Mouse (Mus musculus) heart, adult 2 months (tissue): Measurements from ENCODE around the gene Fxyd2. TPM values are rescaled to one million over a fixed set of nuclear protein-coding genes. Genes with fewer than 3 reads are reported as not detected.

Source experiments
- DNase-seq, 2 experiments: peaks; one replicate each; pipeline ENCODE4 v3.0.0; 2021
- H3K27ac ChIP-seq: fragments of 200-600 bp; 2 replicates; pipeline ENCODE4 v1.8.1; 2022
- H3K27me3 ChIP-seq: fragments of 200-500 bp; 2 replicates; pipeline ENCODE4 v1.6.1; 2012; ENCODE audit warnings: mild to moderate bottlenecking, low read length, inconsistent platforms, mixed read lengths; ENCODE audit not compliant: control insufficient read depth, insufficient read depth
- H3K36me3 ChIP-seq: fragments of 200-500 bp; 2 replicates; pipeline ENCODE4 v1.6.1; 2012; ENCODE audit warnings: low read length, inconsistent platforms; ENCODE audit not compliant: control insufficient read depth, insufficient read depth
- H3K4me1 ChIP-seq: fragments of 200-500 bp; 2 replicates; pipeline ENCODE4 v1.6.1; 2011; ENCODE audit warnings: low read length; ENCODE audit not compliant: control insufficient read depth, insufficient read depth
- H3K4me3 ChIP-seq: fragments of 200-600 bp; 2 replicates; pipeline ENCODE4 v1.8.1; 2022
- H3K79me2 ChIP-seq: fragments of 200-500 bp; replicated peaks from 2 replicates; pipeline ENCODE4 v1.6.1; 2012; ENCODE audit warnings: mild to moderate bottlenecking, inconsistent platforms, low read length, moderate library complexity, mixed read lengths; ENCODE audit not compliant: control insufficient read depth, insufficient read depth
- H3K9ac ChIP-seq: fragments of 200-500 bp; 2 replicates; pipeline ENCODE4 v1.6.1; 2012; ENCODE audit warnings: low read depth, mild to moderate bottlenecking, control low read depth, inconsistent platforms, low read length, mixed read lengths
- CTCF ChIP-seq: fragments of 200-600 bp; IDR thresholded peaks from 2 replicates; pipeline ENCODE4 v1.8.1; 2022; ENCODE audit warnings: antibody characterized with exemption, mild to moderate bottlenecking, moderate library complexity
- EP300 ChIP-seq: fragments of 200-500 bp; IDR thresholded peaks from 2 replicates; pipeline ENCODE4 v1.6.1; 2011; ENCODE audit warnings: low read depth, low read length, control low read depth; ENCODE audit not compliant: insufficient read depth
- POLR2A ChIP-seq: fragments of 200-500 bp; IDR thresholded peaks from 2 replicates; pipeline ENCODE4 v1.6.1; 2011; ENCODE audit warnings: mild to moderate bottlenecking, low read depth, low read length, control low read depth; ENCODE audit not compliant: insufficient read depth
- WGBS: fragments of 180-500 bp; shearing (Covaris S2); methylation state at CpG from one replicate; pipeline ENCODE4 v1.1.7; 2018; 5-methylcytosine and 5-hydroxymethylcytosine counted together
- intact Hi-C: fragments of 180-260 bp; cut with DNase I; formaldehyde crosslinking; loops from one replicate; pipeline ENCODE4 v1.15.1; 2025
- polyA plus RNA-seq: library from polyadenylated mRNA; depleted of rRNA; stranded (reverse); fragments of >200 nt; gene quantifications from 2 replicates; pipeline ENCODE4 v1.2.3, GENCODE M21; 2012
- total RNA-seq, 2 experiments: library from RNA; stranded (reverse); gene quantifications; 2 replicates each; pipeline ENCODE4 v1.2.3; 2021

Fxyd2 gene
- total and polyA plus RNA-seq, 3 experiments: 2.8 to 9.7 (median 3.3) TPM

GRCm38 (mm10) chr9:45395796-45396195 is 3.7 kb upstream of the Fxyd2 start:
- 61% methylated on average over 3 of the region's 3 CpGs for WGBS
- peak overlapping the region; percentile 23; the same call in 1 of the 2 replicates for H3K27ac ChIP-seq
- H3K36me3 ChIP-seq: no peaks in the 10 kb centered on the region
- H3K9ac ChIP-seq: no peak overlapping the region
- no peak for TF ChIP-seq EP300
- no peak for TF ChIP-seq POLR2A
- no peak for TF ChIP-seq CTCF
- no peak for DNase-seq
- H3K4me1 ChIP-seq: no peaks in the 10 kb centered on the region
- no peak overlapping the region for H3K4me3 ChIP-seq
- no peaks in the 10 kb centered on the region for H3K27me3 ChIP-seq
- intact Hi-C loops: no loop called here
- no peaks in the 10 kb centered on the region for H3K79me2 ChIP-seq

GRCm38 (mm10) chr9:45398336-45398735 is 1.1 kb upstream of the Fxyd2 start:
- DNase-seq: no peak
- TF ChIP-seq POLR2A (no peak), CTCF (no peak), EP300 (no peak)
- Histone ChIP-seq H3K4me1 (no peaks in the 10 kb centered on the region), H3K27ac (no peak overlapping the region), H3K36me3 (no peaks in the 10 kb centered on the region), H3K27me3 (no peaks in the 10 kb centered on the region), H3K9ac (no peak overlapping the region), H3K79me2 (no peaks in the 10 kb centered on the region), H3K4me3 (no peak overlapping the region)
- intact Hi-C loops: no loop called here
- 75% methylated on average over 1 of the region's 1 CpGs for WGBS

DNA sequence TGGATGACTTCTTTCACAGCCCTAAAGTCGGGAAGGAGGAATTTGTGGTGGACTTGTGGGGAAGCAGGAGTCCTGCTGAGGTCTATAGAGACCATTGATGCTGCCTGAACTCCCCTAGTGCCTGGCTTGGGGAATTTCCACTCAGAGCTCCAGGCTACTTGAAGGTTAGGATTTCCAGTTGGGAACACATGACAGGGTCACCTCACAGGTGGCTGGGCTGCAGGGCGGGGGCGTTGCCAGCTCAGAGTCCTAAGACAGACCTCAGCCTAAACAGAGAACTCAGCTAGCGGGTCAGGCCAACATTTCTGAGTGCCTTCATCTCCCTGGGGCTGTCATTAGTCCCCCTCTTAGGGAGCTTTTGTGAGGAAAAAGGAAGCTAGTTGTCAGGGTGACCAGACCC is 2.4 kb downstream of the Fxyd2 start:
- DNase-seq: no peak
- intact Hi-C loops: no loop called here
- H3K9ac ChIP-seq: no peak overlapping the region
- 50% methylated on average over 4 of the region's 4 CpGs for WGBS
- H3K4me3 ChIP-seq: no peak overlapping the region
- no peak for TF ChIP-seq CTCF
- TF ChIP-seq POLR2A: no peak
- no peak for TF ChIP-seq EP300
- H3K4me1 ChIP-seq: no peaks in the 10 kb centered on the region
- no peaks in the 10 kb centered on the region for H3K27me3 ChIP-seq
- no peaks in the 10 kb centered on the region for H3K79me2 ChIP-seq
- H3K36me3 ChIP-seq: no peaks in the 10 kb centered on the region
- H3K27ac ChIP-seq: no peak overlapping the region

GRCm38 (mm10) chr9:45402957-45403356 is 3.5 kb downstream of the Fxyd2 start:
- Histone ChIP-seq H3K79me2 (no peaks in the 10 kb centered on the region), H3K4me3 (no peak overlapping the region), H3K36me3 (no peaks in the 10 kb centered on the region), H3K27ac (no peak overlapping the region), H3K4me1 (no peaks in the 10 kb centered on the region), H3K9ac (no peak overlapping the region), H3K27me3 (no peaks in the 10 kb centered on the region)
- whole genome bisulfite sequencing: 43% methylated on average over 2 of the region's 2 CpGs
- TF ChIP-seq EP300 (no peak), CTCF (no peak), POLR2A (no peak)
- no peak for DNase-seq
- intact Hi-C loops: no loop called here

DNA sequence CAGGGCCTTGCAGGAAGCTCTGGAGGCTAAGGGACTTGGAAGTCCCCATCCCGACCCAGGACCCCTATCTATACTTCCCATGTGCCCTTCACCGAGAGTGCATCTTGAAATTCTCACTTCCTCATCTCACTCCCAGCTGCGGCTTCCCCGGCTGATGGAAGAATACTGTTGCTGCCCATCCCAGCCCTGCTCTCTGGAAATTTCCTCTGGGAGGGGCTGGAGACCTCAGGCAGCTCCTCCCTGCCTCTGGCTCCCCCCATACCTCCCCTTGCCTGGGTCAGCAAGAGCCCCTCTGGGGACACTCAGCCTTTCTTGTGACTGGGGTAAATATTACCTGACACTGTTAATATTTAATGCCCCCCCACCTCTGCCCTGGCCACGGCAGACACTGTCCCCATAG is 6.2 kb downstream of the Fxyd2 start:
- H3K79me2 ChIP-seq: no peaks in the 10 kb centered on the region
- intact Hi-C loops: no loop called here
- TF ChIP-seq CTCF (no peak), POLR2A (no peak)
- H3K4me3 ChIP-seq: no peak overlapping the region
- no peak overlapping the region for H3K9ac ChIP-seq
- H3K36me3 ChIP-seq: no peaks in the 10 kb centered on the region
- no peaks in the 10 kb centered on the region for H3K27me3 ChIP-seq
- DNase-seq: peak in 1 of 2 experiments; percentile 53
- no peak overlapping the region; the same call in 1 of the 2 replicates for H3K27ac ChIP-seq
- H3K4me1 ChIP-seq: no peaks in the 10 kb centered on the region
- 33% methylated on average over 5 of the region's 5 CpGs for WGBS

GRCm38 (mm10) chr9:45406808-45407207 is 7.3 kb downstream of the Fxyd2 start:
- H3K27ac ChIP-seq: no peak overlapping the region
- DNase-seq: no peak
- no peak for TF ChIP-seq POLR2A
- TF ChIP-seq CTCF: no peak
- no peak for TF ChIP-seq EP300
- no peaks in the 10 kb centered on the region for H3K79me2 ChIP-seq
- WGBS: 89% methylated on average over 3 of the region's 3 CpGs
- H3K27me3 ChIP-seq: no peaks in the 10 kb centered on the region
- H3K4me1 ChIP-seq: no peaks in the 10 kb centered on the region
- no peaks in the 10 kb centered on the region for H3K36me3 ChIP-seq
- intact Hi-C loops: no loop called here
- H3K9ac ChIP-seq: no peak overlapping the region
- no peak overlapping the region for H3K4me3 ChIP-seq
